Mouse (Mus musculus): ENCODE data around the gene Gpat2. TPM values are rescaled to one million over a fixed set of nuclear protein-coding genes. Genes with fewer than 3 reads are reported as not detected.

Gpat2 gene
- polyA plus RNA-seq, 3 experiments from 2014 or later = 0.14 to 0.34 TPM; not detected in 1

- peak; percentile 95 for ATAC-seq
These were observed 19.2 kb downstream of the Gpat2 start, which contains the start of gene Fahd2a for GRCm38 (mm10) chr2:127444055-127444789. Gene Fahd2a, minus strand, starts transcription at chr2:127444565.

GRCm38 (mm10) chr2:127446847-127447246 is 21.8 kb downstream of the Gpat2 start:
- ATAC-seq = no peak

- no peak for ATAC-seq
These were observed 24.7 kb downstream of the Gpat2 start for GRCm38 (mm10) chr2:127449691-127450090.

GRCm38 (mm10) chr2:127451748-127452147 is 26.7 kb downstream of the Gpat2 start:
- no peak for ATAC-seq

- no peak for ATAC-seq
These were observed 28.1 kb downstream of the Gpat2 start for GRCm38 (mm10) chr2:127453141-127453540.

GRCm38 (mm10) chr2:127453764-127454163 is 28.8 kb downstream of the Gpat2 start:
- no peak for ATAC-seq

GRCm38 (mm10) chr2:127459341-127459740 is 34.3 kb downstream of the Gpat2 start:
- ATAC-seq = no peak

- ATAC-seq = no peak
These were observed 36.4 kb downstream of the Gpat2 start for GRCm38 (mm10) chr2:127461351-127461750.

GRCm38 (mm10) chr2:127462314-127462713 is 37.3 kb downstream of the Gpat2 start:
- ATAC-seq = peak; percentile 43

- no peak for ATAC-seq
These were observed 45.2 kb downstream of the Gpat2 start for GRCm38 (mm10) chr2:127470183-127470582.

GRCm38 (mm10) chr2:127470661-127471060 is 45.7 kb downstream of the Gpat2 start:
- ATAC-seq = no peak

GRCm38 (mm10) chr2:127471281-127471680 is 46.3 kb downstream of the Gpat2 start:
- ATAC-seq = no peak

- ATAC-seq = no peak
These were observed 47.3 kb downstream of the Gpat2 start for GRCm38 (mm10) chr2:127472279-127472678.

GRCm38 (mm10) chr2:127479210-127479609 is 54.2 kb downstream of the Gpat2 start:
- ATAC-seq = no peak

GRCm38 (mm10) chr2:127479763-127480162 is 54.8 kb downstream of the Gpat2 start:
- ATAC-seq = no peak

- ATAC-seq = no peak
These were observed 57.0 kb downstream of the Gpat2 start for GRCm38 (mm10) chr2:127481841-127482532.

- ATAC-seq = no peak
These were observed 57.5 kb downstream of the Gpat2 start for GRCm38 (mm10) chr2:127482533-127482911.

- no peak for ATAC-seq
These were observed 58.0 kb downstream of the Gpat2 start for GRCm38 (mm10) chr2:127483001-127483400.

- no peak for ATAC-seq
These were observed 59.6 kb downstream of the Gpat2 start for GRCm38 (mm10) chr2:127484476-127485170.

Measured in inflammation-experienced regulatory T-cells, adult 6 months (primary cell).